Mouse (Mus musculus) adipocyte (in vitro differentiated cells): ENCODE data around the gene Zbtb43.

ENCODE experiments used
- DNase-seq: peaks from one replicate; pipeline ENCODE4 v3.0.0-alpha.2; 2016; ENCODE audit warnings: low spot score

Gene Zbtb43

GRCm38 (mm10) chr2:33468466-33469097 lies at the start of gene Zbtb43:
TSS of gene Zbtb43 (minus strand) at chr2:33468559.
- peak; percentile 98 for DNase-seq

GRCm38 (mm10) chr2:33515856-33516255 lies 47.5 kb upstream of the Zbtb43 start:
- no peak for DNase-seq

GRCm38 (mm10) chr2:33515431-33515830 lies 47.1 kb upstream of the Zbtb43 start:
- no peak for DNase-seq

GRCm38 (mm10) chr2:33510791-33511190 lies 42.4 kb upstream of the Zbtb43 start:
- no peak for DNase-seq

GRCm38 (mm10) chr2:33502602-33503001 lies 34.2 kb upstream of the Zbtb43 start:
- no peak for DNase-seq

- peak; percentile 72 for DNase-seq
Observed at GRCm38 (mm10) chr2:33498280-33498679, 29.9 kb upstream of the Zbtb43 start.

GRCm38 (mm10) chr2:33495654-33496053 lies 27.3 kb upstream of the Zbtb43 start:
- no peak for DNase-seq

GRCm38 (mm10) chr2:33492041-33492440 lies 23.7 kb upstream of the Zbtb43 start:
- no peak for DNase-seq

GRCm38 (mm10) chr2:33489565-33489964 lies 21.2 kb upstream of the Zbtb43 start:
- no peak for DNase-seq

- no peak for DNase-seq
Observed at GRCm38 (mm10) chr2:33487332-33487731, 19.0 kb upstream of the Zbtb43 start.

GRCm38 (mm10) chr2:33486866-33487265 lies 18.5 kb upstream of the Zbtb43 start:
- DNase-seq = peak; percentile 82

- DNase-seq = no peak
Observed at GRCm38 (mm10) chr2:33477961-33478755, 9.8 kb upstream of the Zbtb43 start.

GRCm38 (mm10) chr2:33475961-33476360 lies 7.6 kb upstream of the Zbtb43 start:
- peak; percentile 34 for DNase-seq

- peak; percentile 53 for DNase-seq
Observed at GRCm38 (mm10) chr2:33467546-33468465, 553 bp downstream of the Zbtb43 start.

- DNase-seq = peak; percentile 63
Observed at GRCm38 (mm10) chr2:33465966-33466365, 2.4 kb downstream of the Zbtb43 start.

GRCm38 (mm10) chr2:33465215-33465614 lies 3.1 kb downstream of the Zbtb43 start:
- DNase-seq = no peak

GRCm38 (mm10) chr2:33462066-33462465 lies 6.3 kb downstream of the Zbtb43 start:
- DNase-seq = no peak

GRCm38 (mm10) chr2:33461066-33461465 lies 7.3 kb downstream of the Zbtb43 start:
- no peak for DNase-seq

- DNase-seq = no peak
Observed at GRCm38 (mm10) chr2:33459660-33460059, 8.7 kb downstream of the Zbtb43 start.

- DNase-seq = peak; percentile 62
Observed at GRCm38 (mm10) chr2:33456696-33457095, 11.7 kb downstream of the Zbtb43 start.

GRCm38 (mm10) chr2:33456242-33456641 lies 12.1 kb downstream of the Zbtb43 start:
- DNase-seq = no peak

GRCm38 (mm10) chr2:33455350-33455749 lies 13.0 kb downstream of the Zbtb43 start:
- DNase-seq = no peak
